Mouse (Mus musculus) liver, adult 2 months (tissue): Measurements from ENCODE around the gene Gjd2. TPM values are rescaled to one million over a fixed set of nuclear protein-coding genes. Genes with fewer than 3 reads are reported as not detected.

Experiments used
- DNase-seq: peaks from one replicate; pipeline ENCODE4 v3.0.0-alpha.2; 2011; ENCODE audit warnings: low read depth, low spot score; ENCODE audit errors: extremely low read depth
- H3K27ac ChIP-seq: fragments of 200-500 bp; replicated peaks from 2 replicates; pipeline ENCODE4 v1.5.1; 2012; ENCODE audit warnings: low read depth, mild to moderate bottlenecking, control low read depth, inconsistent platforms, low read length; ENCODE audit not compliant: insufficient read depth
- H3K27me3 ChIP-seq: fragments of 200-500 bp; 2 replicates; pipeline ENCODE4 v1.6.1; 2012; ENCODE audit warnings: mild to moderate bottlenecking, moderate library complexity, low read length, inconsistent platforms; ENCODE audit not compliant: control insufficient read depth, insufficient read depth
- H3K36me3 ChIP-seq: fragments of 200-500 bp; 2 replicates; pipeline ENCODE4 v1.6.1; 2012; ENCODE audit warnings: low read length, inconsistent platforms; ENCODE audit not compliant: control insufficient read depth, insufficient read depth
- H3K4me1 ChIP-seq: fragments of 200-500 bp; 2 replicates; pipeline ENCODE4 v1.6.1; 2011; ENCODE audit warnings: low read length; ENCODE audit not compliant: control insufficient read depth, insufficient read depth
- H3K4me3 ChIP-seq: fragments of 200-500 bp; 2 replicates; pipeline ENCODE4 v1.5.1; 2011; ENCODE audit warnings: low read depth, mild to moderate bottlenecking, control low read depth, low read length, moderate library complexity; ENCODE audit not compliant: insufficient read depth
- H3K79me2 ChIP-seq: fragments of 200-500 bp; 2 replicates; pipeline ENCODE4 v1.6.1; 2012; ENCODE audit warnings: inconsistent platforms, mild to moderate bottlenecking, low read length, moderate library complexity; ENCODE audit not compliant: control insufficient read depth, insufficient read depth
- H3K9ac ChIP-seq: fragments of 200-500 bp; 2 replicates; pipeline ENCODE4 v1.6.1; 2012; ENCODE audit warnings: low read depth, mild to moderate bottlenecking, control low read depth, inconsistent platforms, low read length
- CTCF ChIP-seq: fragments of 200-500 bp; IDR thresholded peaks from 2 replicates; pipeline ENCODE4 v1.5.1; 2011; ENCODE audit warnings: low read depth, low read length, control low read depth
- POLR2A ChIP-seq: fragments of 200-500 bp; IDR thresholded peaks from 2 replicates; pipeline ENCODE4 v1.6.1; 2011; ENCODE audit warnings: low read length, control low read depth; ENCODE audit not compliant: insufficient read depth; ENCODE audit errors: extremely low read depth
- WGBS: fragments of 180-500 bp; shearing (Covaris S2); methylation state at CpG from one replicate; pipeline ENCODE4 v1.1.7; 2018; 5-methylcytosine and 5-hydroxymethylcytosine counted together
- polyA plus RNA-seq: library from polyadenylated mRNA; depleted of rRNA; stranded (reverse); fragments of >200 nt; gene quantifications from 2 replicates; pipeline ENCODE4 v1.2.3, GENCODE M21; 2012; rRNA removed
- total RNA-seq: library from RNA; depleted of rRNA; stranded (reverse); fragments of >200 nt; gene quantifications from 2 replicates; pipeline ENCODE4 v1.2.3, GENCODE M21; 2014; rRNA removed

The Gjd2 gene
- total RNA-seq (not detected in 2 replicates), polyA plus RNA-seq (not detected in 2 replicates)

DNA sequence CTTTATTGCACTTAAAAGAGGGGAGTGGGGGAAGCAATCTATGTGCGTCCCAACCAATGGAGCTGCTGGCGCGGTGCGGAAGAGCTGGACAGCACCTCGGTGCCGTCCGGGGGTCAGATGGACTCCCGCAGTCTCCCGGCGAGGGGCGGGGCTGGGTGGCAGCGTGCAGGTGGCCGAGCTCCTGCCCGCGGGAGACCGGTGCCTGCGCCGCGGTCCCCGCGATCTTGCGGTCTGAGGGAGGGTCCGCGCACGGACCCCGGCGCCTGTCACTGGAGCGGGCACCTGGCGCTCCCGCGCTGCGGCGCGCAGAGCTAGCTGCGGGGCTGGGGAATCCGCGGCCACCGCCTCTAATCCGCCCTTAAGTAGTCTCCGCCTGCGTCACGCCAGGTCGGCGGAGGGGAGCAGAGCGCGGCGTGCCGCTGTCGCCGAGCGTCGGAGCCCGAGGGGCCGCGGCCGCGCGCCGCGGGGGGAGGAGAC, at the start of gene Gjd2:
Gene Gjd2 (minus strand): TSS at position 325 of the 477 bp plus-strand sequence.
- no peak for TF ChIP-seq POLR2A
- no peak for TF ChIP-seq CTCF
- peaks cover 12% of the 10 kb centered on the region for H3K27me3 ChIP-seq
- no peaks in the 10 kb centered on the region for H3K36me3 ChIP-seq
- H3K79me2 ChIP-seq = no peaks in the 10 kb centered on the region
- H3K9ac ChIP-seq = no peak within 1 kb of the TSS
- no peak for DNase-seq
- H3K4me1 ChIP-seq = no peaks in the 10 kb centered on the region
- no peak within 1 kb of the TSS for H3K27ac ChIP-seq
- peak within 1 kb of the TSS; percentile 14; the same call in 1 of the 2 replicates for H3K4me3 ChIP-seq
- WGBS = 1% methylated on average over 60 of the region's 60 CpGs

DNA sequence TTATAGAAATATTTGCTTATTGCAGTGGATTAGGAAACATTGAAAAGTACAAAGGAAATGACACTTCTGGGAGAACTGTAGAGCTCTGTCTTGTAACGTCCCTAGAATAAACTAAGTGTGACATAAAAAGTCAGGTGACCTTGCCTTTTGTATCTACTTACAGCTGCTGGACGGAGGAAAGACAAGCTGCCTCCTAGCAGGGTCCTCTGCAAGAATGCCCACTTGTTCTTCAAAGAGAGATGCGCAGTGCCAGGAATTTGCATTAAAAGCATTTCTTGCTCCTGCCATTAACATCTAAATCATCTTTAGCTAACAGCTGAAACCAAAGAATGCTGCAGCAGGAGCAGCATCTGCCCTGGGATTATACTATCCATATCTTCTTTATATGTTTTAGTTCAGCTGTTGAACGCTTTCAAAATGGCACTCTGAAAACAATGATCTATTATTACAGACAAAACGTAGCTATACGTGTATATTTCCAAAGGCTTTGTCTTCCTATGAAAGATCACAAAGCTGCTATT, 46.7 kb upstream of the Gjd2 start:
- Histone ChIP-seq H3K4me3 (no peak overlapping the region), H3K36me3 (no peaks in the 10 kb centered on the region), H3K9ac (no peak overlapping the region), H3K4me1 (peaks cover 4% of the 10 kb centered on the region), H3K27me3 (no peaks in the 10 kb centered on the region), H3K79me2 (no peaks in the 10 kb centered on the region), H3K27ac (no peak overlapping the region)
- no peak for DNase-seq
- WGBS = 71% methylated on average over 6 of the region's 6 CpGs
- TF ChIP-seq CTCF (no peak), POLR2A (no peak)

DNA sequence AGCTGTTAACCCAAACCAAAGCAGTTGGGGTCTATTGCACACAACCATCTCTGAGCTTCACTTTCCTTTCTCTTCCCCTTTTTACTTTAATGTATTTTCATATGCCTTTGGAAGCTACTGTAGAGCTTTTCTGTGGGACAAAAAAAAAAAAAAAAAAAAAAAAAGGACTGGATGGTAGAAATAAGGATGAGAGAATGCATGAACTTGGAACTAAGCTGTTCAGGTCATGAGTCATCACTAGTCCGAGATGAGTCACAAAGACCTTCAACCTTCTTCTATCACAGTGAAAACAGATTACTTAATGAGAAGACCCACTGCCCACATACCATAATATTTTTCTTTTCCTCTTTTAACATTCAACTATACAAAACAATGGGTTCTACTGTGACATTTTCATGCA, 46.2 kb upstream of the Gjd2 start:
- no peak for TF ChIP-seq POLR2A
- TF ChIP-seq CTCF = no peak
- Histone ChIP-seq H3K27ac (no peak overlapping the region), H3K27me3 (no peaks in the 10 kb centered on the region), H3K9ac (no peak overlapping the region), H3K4me3 (no peak overlapping the region), H3K4me1 (peaks cover 4% of the 10 kb centered on the region), H3K79me2 (no peaks in the 10 kb centered on the region), H3K36me3 (no peaks in the 10 kb centered on the region)
- no peak for DNase-seq
- WGBS = 33% methylated on average over 1 of the region's 1 CpGs

DNA sequence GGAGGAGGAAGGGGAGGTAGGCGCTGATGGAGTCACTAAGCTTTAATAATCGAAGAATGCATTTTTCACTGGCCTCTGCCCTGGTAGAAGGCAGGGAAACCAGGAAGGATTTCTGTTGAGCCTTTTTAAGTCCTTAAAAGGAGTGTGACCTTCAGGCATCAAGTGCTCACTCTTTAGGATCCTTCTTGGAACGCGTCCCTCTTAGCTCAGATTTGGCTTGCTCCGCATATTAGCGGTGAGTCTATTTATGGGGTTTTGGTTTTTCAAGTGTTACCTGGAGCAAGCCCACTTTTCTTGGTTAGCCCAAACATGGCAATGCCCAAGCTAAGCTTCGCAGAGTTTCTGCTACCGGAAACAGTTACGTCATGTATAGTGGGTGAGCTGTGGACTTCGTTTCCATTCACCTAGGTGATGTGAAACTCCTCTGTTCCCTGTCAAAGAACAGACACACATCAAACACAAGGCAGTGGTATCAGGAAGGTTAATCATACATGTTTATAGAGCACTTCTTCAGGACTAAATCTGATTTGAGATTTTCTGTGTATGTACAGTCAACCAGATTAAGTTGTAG, 44.9 kb upstream of the Gjd2 start:
- Histone ChIP-seq H3K4me3 (no peak overlapping the region), H3K4me1 (peaks cover 4% of the 10 kb centered on the region), H3K9ac (no peak overlapping the region), H3K36me3 (no peaks in the 10 kb centered on the region), H3K27ac (no peak overlapping the region), H3K79me2 (no peaks in the 10 kb centered on the region), H3K27me3 (no peaks in the 10 kb centered on the region)
- DNase-seq = no peak
- WGBS = 92% methylated on average over 10 of the region's 10 CpGs
- no peak for TF ChIP-seq CTCF
- TF ChIP-seq POLR2A = no peak

DNA sequence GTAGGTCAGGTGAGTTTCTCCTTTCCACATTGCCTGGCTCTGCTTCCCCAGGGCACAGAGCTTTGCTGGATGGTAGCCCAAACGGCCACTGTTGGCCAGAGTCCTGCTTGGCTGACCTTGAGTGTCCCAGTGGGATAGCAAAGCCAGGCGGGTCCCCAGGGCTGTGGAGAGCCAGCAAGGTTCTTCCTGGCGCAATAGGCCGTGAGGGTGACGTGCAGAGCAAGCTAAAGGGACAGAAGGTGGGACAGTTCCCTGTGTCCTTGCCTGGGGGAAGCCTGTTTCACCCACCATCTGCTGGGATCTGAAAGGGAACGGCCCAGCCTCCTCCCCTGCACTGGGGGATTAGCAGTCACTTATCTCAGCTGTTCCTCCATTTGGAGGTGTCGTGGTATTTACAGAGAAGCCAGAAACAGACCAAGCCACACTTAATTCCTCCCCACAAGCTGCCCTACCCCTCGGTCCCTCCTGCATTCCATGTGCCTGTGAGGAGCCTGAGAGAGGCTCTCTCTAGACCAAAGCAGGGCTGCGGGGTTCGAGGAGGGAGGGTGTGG, 44.0 kb upstream of the Gjd2 start:
- no peaks in the 10 kb centered on the region for H3K27me3 ChIP-seq
- no peaks in the 10 kb centered on the region for H3K36me3 ChIP-seq
- TF ChIP-seq POLR2A (no peak), CTCF (no peak)
- H3K9ac ChIP-seq = no peak overlapping the region
- peak; percentile 80 for DNase-seq
- no peak overlapping the region for H3K27ac ChIP-seq
- H3K79me2 ChIP-seq = no peaks in the 10 kb centered on the region
- H3K4me1 ChIP-seq = peaks cover 4% of the 10 kb centered on the region
- WGBS = 13% methylated on average over 10 of the region's 10 CpGs
- H3K4me3 ChIP-seq = no peak overlapping the region

DNA sequence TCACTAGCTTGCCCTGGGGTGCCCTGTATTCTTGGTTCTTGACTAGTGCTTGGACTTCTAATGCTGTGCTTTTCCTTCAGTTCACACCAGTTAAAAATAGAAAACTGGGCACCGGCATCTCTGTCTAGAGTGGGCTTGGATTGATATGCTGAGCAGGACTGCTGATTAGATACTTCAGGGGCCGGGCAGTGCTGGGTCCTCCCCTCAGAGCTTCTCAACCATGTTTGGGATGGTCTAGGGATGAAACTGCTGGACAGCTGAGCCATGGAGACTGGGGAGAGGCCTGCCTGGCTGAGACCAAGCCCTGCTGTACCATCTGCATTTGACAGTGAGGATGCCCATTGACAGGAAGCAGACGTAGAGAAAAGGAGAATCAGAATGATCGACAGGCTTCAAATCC, 40.7 kb upstream of the Gjd2 start:
- H3K27me3 ChIP-seq = no peaks in the 10 kb centered on the region
- H3K27ac ChIP-seq = no peak overlapping the region
- H3K36me3 ChIP-seq = no peaks in the 10 kb centered on the region
- no peaks in the 10 kb centered on the region for H3K79me2 ChIP-seq
- WGBS = 92% methylated on average over 4 of the region's 4 CpGs
- peaks cover 4% of the 10 kb centered on the region for H3K4me1 ChIP-seq
- no peak overlapping the region for H3K4me3 ChIP-seq
- no peak for TF ChIP-seq POLR2A
- no peak for TF ChIP-seq CTCF
- no peak for DNase-seq
- H3K9ac ChIP-seq = no peak overlapping the region
